Mouse (Mus musculus): ENCODE measurements around the gene Smyd3.

- no peak for TF ChIP-seq CTCF (IDR thresholded peaks at IDR 0.05)
- no peak for TF ChIP-seq EP300 (IDR thresholded peaks at IDR 0.05; ENCODE audit: insufficient read depth, low read depth, low read length)
- no peak for TF ChIP-seq POLR2A (IDR thresholded peaks at IDR 0.05; ENCODE audit: insufficient read depth, low read depth, low read length)
Measured at GRCm38 (mm10) chr1:179443423-179443822, 74.4 kb downstream of the Smyd3 start.
